Mouse (Mus musculus): ENCODE measurements around the gene Gm37240.

DNA sequence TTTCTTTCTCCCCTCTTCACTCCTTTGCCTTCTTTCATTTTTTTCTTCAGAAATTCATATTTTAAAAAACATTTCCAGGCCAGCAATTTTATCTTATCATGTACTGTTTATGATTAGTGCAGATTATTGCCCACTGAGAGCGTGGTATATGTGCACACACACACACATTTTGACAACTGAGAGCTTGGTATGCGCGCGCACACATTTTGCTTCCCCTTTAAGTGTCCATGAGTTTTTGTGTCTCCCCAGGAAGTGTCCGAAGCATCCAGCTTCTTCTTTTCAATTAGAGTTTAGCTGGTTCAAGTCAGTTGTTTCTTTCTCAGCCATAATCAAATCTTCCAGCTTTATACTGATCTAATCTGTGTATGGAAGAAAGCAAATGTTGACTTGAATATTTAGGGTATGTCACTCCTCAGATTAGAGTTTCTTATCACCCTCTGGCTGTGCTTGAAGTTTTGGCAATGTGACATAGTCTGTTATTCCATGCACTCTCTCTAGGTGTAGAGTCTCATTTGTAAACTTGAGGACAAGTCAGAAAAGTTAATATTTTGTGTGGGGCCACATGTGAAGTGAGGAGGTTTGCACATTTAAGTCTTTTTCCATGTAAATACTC, 294.6 kb downstream of the Gm37240 start:
- TF ChIP-seq POLR2A (IDR thresholded peaks at IDR 0.05; ENCODE audit: insufficient read depth, low read depth, low read length) (no peak), CTCF (IDR thresholded peaks at IDR 0.05; ENCODE audit: insufficient read depth, low read depth, low read length) (no peak)

All from olfactory bulb, adult 2 months (tissue).